ENCODE assay signal across 16 mouse cellular contexts in genomic region chr8:123341040-123342015, GRCm38 (mm10). TPM values are rescaled to one million over a fixed set of nuclear protein-coding genes. Genes with fewer than 3 reads are reported as not detected.
DNase-seq lines count a peak whose midpoint lies in the region; ATAC-seq and TF ChIP-seq lines count a peak whose summit lies in the region.
"Had no signal": no experiment of that assay in that cellular context is flagged by ENCODE, and none has a peak within 500 bp of the region (broad histone marks: within the 10 kb centered on the region; RNA-seq: fewer than 3 reads in every experiment).

No protein-coding gene starts in this region.

- no peaks in the 10 kb centered on the region for H3K9me3 ChIP-seq in liver, embryonic 16.5 days (replicated peaks; ENCODE audit: control insufficient read depth, low read length)
- H3K9me3 ChIP-seq in stomach, postnatal 0 days (ENCODE audit: control insufficient read depth, low read length) = no peaks in the 10 kb centered on the region
- H3K9me3 ChIP-seq: forebrain, embryonic 10.5 days; midbrain, embryonic 13.5 days; neural tube, embryonic 12.5 days had no signal

- TF ChIP-seq EP300 in stomach, postnatal 0 days (optimal IDR thresholded peaks at IDR 0.05) = no peak

- no peak overlapping the region for H3K4me3 ChIP-seq in liver, embryonic 16.5 days (ENCODE audit: low read depth, low read length)
- H3K4me3 ChIP-seq in stomach, postnatal 0 days (ENCODE audit: low read depth, low read length) = no peak overlapping the region
- H3K4me3 ChIP-seq: forebrain, embryonic 10.5 days; midbrain, embryonic 13.5 days; neural tube, embryonic 12.5 days had no signal

- no peak overlapping the region for H3K4me2 ChIP-seq in liver, embryonic 16.5 days (ENCODE audit: low read depth, low read length)
- no peak overlapping the region for H3K4me2 ChIP-seq in stomach, postnatal 0 days (replicated peaks; ENCODE audit: low read depth)
- H3K4me2 ChIP-seq: lung, embryonic 14.5 days; midbrain, embryonic 13.5 days; neural tube, embryonic 12.5 days had no signal

- TF ChIP-seq CTCF in stomach, postnatal 0 days (IDR thresholded peaks at IDR 0.05; ENCODE audit: low read depth) = no peak

- no peak overlapping the region for H3K9ac ChIP-seq in liver, embryonic 16.5 days (ENCODE audit: low read depth, low read length)
- H3K9ac ChIP-seq in stomach, postnatal 0 days (ENCODE audit: low read length) = no peak overlapping the region
- H3K9ac ChIP-seq: lung, embryonic 14.5 days; midbrain, embryonic 13.5 days; neural tube, embryonic 12.5 days had no signal

- H3K27me3 ChIP-seq in liver, embryonic 16.5 days (ENCODE audit: control insufficient read depth, insufficient read depth, low read depth, low read length) = no peaks in the 10 kb centered on the region
- no peaks in the 10 kb centered on the region for H3K27me3 ChIP-seq in stomach, postnatal 0 days (ENCODE audit: control insufficient read depth, insufficient read depth, low read length)
- H3K27me3 ChIP-seq: midbrain, embryonic 13.5 days; neural tube, embryonic 12.5 days had no signal

- peaks cover 6% of the 10 kb centered on the region for H3K4me1 ChIP-seq in liver, embryonic 16.5 days (ENCODE audit: control insufficient read depth, low read depth, low read length)
- no peaks in the 10 kb centered on the region for H3K4me1 ChIP-seq in stomach, postnatal 0 days (replicated peaks; ENCODE audit: control insufficient read depth, insufficient read depth)
- H3K4me1 ChIP-seq: midbrain, embryonic 13.5 days; neural tube, embryonic 12.5 days had no signal

- WGBS in liver, embryonic 16.5 days (ENCODE audit: insufficient replicate concordance) = 53% methylated on average over 27 of the region's 27 CpGs
- 60% methylated on average over 27 of the region's 27 CpGs for WGBS in stomach, postnatal 0 days

- no peaks in the 10 kb centered on the region for H3K36me3 ChIP-seq in liver, embryonic 16.5 days (ENCODE audit: control insufficient read depth, insufficient read depth)
- no peaks in the 10 kb centered on the region for H3K36me3 ChIP-seq in stomach, postnatal 0 days (ENCODE audit: control insufficient read depth, insufficient read depth, low read length)

- no peak overlapping the region for H3K27ac ChIP-seq in liver, embryonic 16.5 days (ENCODE audit: low read length)
- peak overlapping the region; percentile 78 for H3K27ac ChIP-seq in stomach, postnatal 0 days (replicated peaks)
- H3K27ac ChIP-seq: forebrain, embryonic 10.5 days; midbrain, embryonic 13.5 days; neural tube, embryonic 12.5 days had no signal

- peak; percentile 44 to 61 for DNase-seq in urinary bladder, postnatal 36 days (ENCODE audit: low spot score in 2 of 2)
- no peak for DNase-seq in urinary bladder, postnatal 10 days (ENCODE audit: low spot score)
- peak; percentile 84 for DNase-seq in stomach, postnatal 0 days (ENCODE audit: low spot score)
- no peak for DNase-seq in right cerebral cortex, postnatal 25 days
- DNase-seq in heart, adult 9 months (ENCODE audit: low spot score in 2 of 2) = no peak
- no peak for DNase-seq in thymus, postnatal 36 days
- DNase-seq: cerebellum, adult 9-10 months; heart, postnatal 4 days; kidney, adult 18-20 months had no signal

- 0 out of 2 replicates have a peak, but pooled peaks have one; percentile 33 for ATAC-seq in erythroblast, adult 5-6 weeks (replicated peaks; ENCODE audit: low FRiP score, poor library complexity, severe bottlenecking)
- peak; percentile 73 for ATAC-seq in liver, embryonic 16.5 days (ENCODE audit: low read depth)
- peak; percentile 93 for ATAC-seq in stomach, postnatal 0 days (ENCODE audit: low FRiP score, low TSS enrichment)
- ATAC-seq: activated CD4-positive, CD25-positive, alpha-beta regulatory T cell, adult 4 months; midbrain, embryonic 13.5 days had no signal

RNA-seq across cellular contexts. Expression of gene Spire2, which starts 8.8 kb away (rescaled TPM):
- not detected in 2 replicates for total RNA-seq in erythroblast, adult 5-6 weeks (2015; ENCODE audit: low replicate concordance)
- 0.09 TPM in 1 of 2 replicates, not detected in the other for total RNA-seq in erythroblast, adult 5-6 weeks (2017; ENCODE audit: low replicate concordance)
- 2.3 and 2.4 TPM in 2 replicates for polyA plus RNA-seq in liver, embryonic 16.5 days (2015; fragmentation: Nextera tagmentation; extraction: Ambion mirVana)
- polyA plus RNA-seq in stomach, postnatal 0 days (2015; fragmentation: Nextera tagmentation; extraction: Ambion mirVana) = 12.4 and 13.1 TPM in 2 replicates
- polyA plus RNA-seq: activated CD4-positive, CD25-positive, alpha-beta regulatory T cell, adult 4 months had no signal

RNA-seq across cellular contexts. Expression of gene Fanca, which starts 23.0 kb away (rescaled TPM):
- 2.3 and 16.5 TPM in 2 replicates for total RNA-seq in erythroblast, adult 5-6 weeks (2015; ENCODE audit: low replicate concordance)
- total RNA-seq in erythroblast, adult 5-6 weeks (2017; ENCODE audit: low replicate concordance) = 11.1 and 22.0 TPM in 2 replicates
- 14.4 and 14.8 TPM in 2 replicates for polyA plus RNA-seq in liver, embryonic 16.5 days (2015; fragmentation: Nextera tagmentation; extraction: Ambion mirVana)
- 5.3 and 5.7 TPM in 2 replicates for polyA plus RNA-seq in stomach, postnatal 0 days (2015; fragmentation: Nextera tagmentation; extraction: Ambion mirVana)

RNA-seq across cellular contexts. Expression of gene Tcf25, which starts 32.2 kb away (rescaled TPM):
- 25.3 and 45.0 TPM in 2 replicates for total RNA-seq in erythroblast, adult 5-6 weeks (2015; ENCODE audit: low replicate concordance)
- total RNA-seq in erythroblast, adult 5-6 weeks (2017; ENCODE audit: low replicate concordance) = 19.5 and 29.4 TPM in 2 replicates
- 54.0 and 58.0 TPM in 2 replicates for polyA plus RNA-seq in liver, embryonic 16.5 days (2015; fragmentation: Nextera tagmentation; extraction: Ambion mirVana)
- 133 and 146 TPM in 2 replicates for polyA plus RNA-seq in stomach, postnatal 0 days (2015; fragmentation: Nextera tagmentation; extraction: Ambion mirVana)

Comparison
In these comparisons a context has a peak if more than half of its experiments do, and no peak if none do; other contexts are left out.
1. DNase-seq: peak in urinary bladder, postnatal 36 days (2 of 2) and stomach, postnatal 0 days (single experiment); none in urinary bladder, postnatal 10 days (single experiment), right cerebral cortex, postnatal 25 days (single experiment), heart, adult 9 months (0 of 2) and thymus, postnatal 36 days (0 of 2).
2. ATAC-seq: peak in every context shown above with its lines; median percentile 93 in stomach, postnatal 0 days; 73 in liver, embryonic 16.5 days; 33 in erythroblast, adult 5-6 weeks.